22 mouse cellular contexts compared by ENCODE assay signal in the genomic region with DNA sequence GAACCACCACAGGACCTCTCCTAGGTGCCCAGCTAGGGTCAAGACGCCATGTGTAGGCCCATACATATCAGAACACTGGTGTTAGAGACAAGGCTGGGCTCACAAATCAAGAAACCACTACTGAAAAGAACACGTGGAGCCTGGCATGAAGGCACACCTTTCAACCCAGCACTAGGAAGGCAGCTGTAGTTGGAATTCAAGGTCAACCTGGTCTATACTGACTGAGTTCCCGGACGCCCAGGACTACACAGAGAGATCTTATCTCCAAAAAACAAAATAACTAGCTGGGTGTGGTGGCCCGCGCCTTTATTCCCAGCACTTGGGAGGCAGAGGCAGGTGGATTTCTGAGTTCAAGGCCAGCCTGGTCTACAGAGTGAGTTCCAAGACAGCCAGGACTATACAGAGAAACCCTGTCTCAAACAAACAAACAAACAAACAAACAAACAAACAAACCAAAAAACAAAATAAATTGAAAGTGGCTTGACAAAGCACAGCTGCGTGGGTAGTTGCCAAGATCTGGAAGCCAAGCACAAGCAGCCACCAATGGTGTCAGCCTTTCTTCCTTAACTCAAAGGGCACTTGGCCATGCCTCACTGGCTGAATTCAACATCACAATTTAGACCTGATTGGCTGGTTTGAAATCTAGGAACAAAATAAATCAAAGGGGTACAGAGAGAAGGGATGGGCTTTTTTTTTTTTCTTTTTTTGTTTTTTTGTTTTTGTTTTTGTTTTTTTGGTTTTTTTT. TPM values are rescaled to one million over a fixed set of nuclear protein-coding genes. Genes with fewer than 3 reads are reported as not detected.
DNase-seq lines count a peak whose midpoint lies in the region; ATAC-seq and TF ChIP-seq lines count a peak whose summit lies in the region.
"Had no signal": no experiment of that assay in that cellular context is flagged by ENCODE, and none has a peak within 500 bp of the region (broad histone marks: within the 10 kb centered on the region; RNA-seq: fewer than 3 reads in every experiment).

No protein-coding gene starts in this region.

- no peak for TF ChIP-seq CTCF in kidney, adult 2 months (conservative IDR thresholded peaks at IDR 0.05; ENCODE audit: insufficient read depth, insufficient read length, low read depth, low read length)
- no peak for TF ChIP-seq CTCF in ES-Bruce4 (IDR thresholded peaks at IDR 0.05; ENCODE audit: low read depth, low read length)

- H3K4me3 ChIP-seq in kidney, adult 2 months (ENCODE audit: insufficient read depth, low read depth, low read length), result no peak overlapping the region
- H3K4me3 ChIP-seq in ES-Bruce4 (ENCODE audit: low read depth, low read length), result no peak overlapping the region
- no peak overlapping the region for H3K4me3 ChIP-seq in stomach, embryonic 15.5 days (replicated peaks)
- H3K4me3 ChIP-seq: embryonic facial prominence, embryonic 15.5 days; hindbrain, embryonic 10.5 days; layer of hippocampus, adult 2 months had no signal

- peak overlapping the region; percentile 15; the same call in 1 of the 2 replicates for H3K9ac ChIP-seq in ES-Bruce4 (ENCODE audit: low read depth, poor library complexity, severe bottlenecking)
- no peak overlapping the region for H3K9ac ChIP-seq in stomach, embryonic 15.5 days
- H3K9ac ChIP-seq: embryonic facial prominence, embryonic 15.5 days had no signal

- H3K4me2 ChIP-seq in stomach, embryonic 15.5 days, result no peak overlapping the region
- H3K4me2 ChIP-seq: embryonic facial prominence, embryonic 15.5 days; midbrain, embryonic 11.5 days had no signal

- H3K36me3 ChIP-seq in kidney, adult 2 months (ENCODE audit: control insufficient read depth, insufficient read depth, low read length), result no peaks in the 10 kb centered on the region
- no peaks in the 10 kb centered on the region for H3K36me3 ChIP-seq in ES-Bruce4 (ENCODE audit: control insufficient read depth, insufficient read depth, low read length, poor library complexity, severe bottlenecking)
- no peaks in the 10 kb centered on the region for H3K36me3 ChIP-seq in stomach, embryonic 15.5 days
- H3K36me3 ChIP-seq: embryonic facial prominence, embryonic 15.5 days; hindbrain, embryonic 10.5 days had no signal

- peak; percentile 62 for DNase-seq in kidney, adult 2 months
- no peak for DNase-seq in kidney, adult 8-10 months
- peak; percentile 41 for DNase-seq in adipocyte (ENCODE audit: low spot score)
- DNase-seq in lung, adult 18-20 months, result no peak
- no peak for DNase-seq in urinary bladder, postnatal 14 days (ENCODE audit: low spot score)
- DNase-seq: adrenal gland, postnatal 14 days; cerebellum, postnatal 10 days; gastrocnemius, postnatal 25 days; right cerebral cortex, postnatal 14 days; thymus, postnatal 25 days had no signal

- no peak for ATAC-seq in stomach, embryonic 15.5 days (ENCODE audit: insufficient read depth, low FRiP score, low read depth)
- ATAC-seq: activated CD4-positive, CD25-positive, alpha-beta regulatory T cell, adult 4 months; forebrain, embryonic 16.5 days; hindbrain, postnatal 0 days; lung, postnatal 0 days had no signal

- H3K4me1 ChIP-seq in kidney, adult 2 months (ENCODE audit: control insufficient read depth, insufficient read depth, low read length), result peaks cover 2% of the 10 kb centered on the region; the same call in 1 of the 2 replicates
- peaks cover 3% of the 10 kb centered on the region for H3K4me1 ChIP-seq in ES-Bruce4 (ENCODE audit: control insufficient read depth, insufficient read depth, low read length)
- H3K4me1 ChIP-seq in stomach, embryonic 15.5 days, result peaks cover 25% of the 10 kb centered on the region

- no peaks in the 10 kb centered on the region for H3K9me3 ChIP-seq in ES-Bruce4 (replicated peaks; ENCODE audit: control insufficient read depth, insufficient read depth, low read length, poor library complexity, severe bottlenecking)
- H3K9me3 ChIP-seq in stomach, embryonic 15.5 days, result no peaks in the 10 kb centered on the region
- H3K9me3 ChIP-seq: embryonic facial prominence, embryonic 15.5 days; hindbrain, embryonic 10.5 days had no signal

- 76% methylated on average over 7 of the region's 7 CpGs for WGBS in kidney, adult 2 months
- WGBS in stomach, embryonic 15.5 days, result 88% methylated on average over 7 of the region's 7 CpGs

- H3K27me3 ChIP-seq in kidney, adult 2 months (replicated peaks; ENCODE audit: control insufficient read depth, insufficient read depth, low read length), result no peaks in the 10 kb centered on the region
- H3K27me3 ChIP-seq in ES-Bruce4 (ENCODE audit: control insufficient read depth, insufficient read depth, low read length, poor library complexity, severe bottlenecking), result no peaks in the 10 kb centered on the region
- H3K27me3 ChIP-seq in stomach, embryonic 15.5 days (replicated peaks), result no peaks in the 10 kb centered on the region
- H3K27me3 ChIP-seq: embryonic facial prominence, embryonic 15.5 days had no signal

- no peak for TF ChIP-seq EP300 in ES-Bruce4 (IDR thresholded peaks at IDR 0.05; ENCODE audit: insufficient read depth, low read depth, low read length)

- TF ChIP-seq POLR2A in kidney, adult 2 months (IDR thresholded peaks at IDR 0.05; ENCODE audit: low read depth, low read length), result no peak
- TF ChIP-seq POLR2A in ES-Bruce4 (IDR thresholded peaks at IDR 0.05; ENCODE audit: insufficient read depth, low read length), result no peak

- peak overlapping the region; percentile 75 for H3K27ac ChIP-seq in kidney, adult 2 months (ENCODE audit: insufficient read depth, low read depth, low read length)
- peak overlapping the region; percentile 94 for H3K27ac ChIP-seq in ES-Bruce4 (ENCODE audit: insufficient read depth, low read length)
- peak overlapping the region; percentile 21; the same call in 1 of the 2 replicates for H3K27ac ChIP-seq in stomach, embryonic 15.5 days
- H3K27ac ChIP-seq: embryonic facial prominence, embryonic 15.5 days; hindbrain, embryonic 10.5 days; hindbrain, postnatal 0 days; layer of hippocampus, adult 2 months had no signal

RNA-seq across cellular contexts. Expression of a gene that starts 12.1 kb away (rescaled TPM):
- polyA plus RNA-seq in kidney, adult 2 months (2012; rRNA removed), result 83.3 and 97.8 TPM in 2 replicates
- 141 and 145 TPM in 2 replicates for polyA plus RNA-seq in ES-Bruce4 (2011; ENCODE audit: insufficient read depth, insufficient read length, low read depth, missing spikeins)
- 45.6 and 47.5 TPM in 2 replicates for polyA plus RNA-seq in stomach, embryonic 15.5 days (2015; fragmentation: Nextera tagmentation; extraction: Ambion mirVana)

RNA-seq across cellular contexts. Expression of a gene that starts 19.4 kb away (rescaled TPM):
- 2,294 and 2,331 TPM in 2 replicates for polyA plus RNA-seq in kidney, adult 2 months (2012; rRNA removed)
- 1,612 and 1,632 TPM in 2 replicates for polyA plus RNA-seq in ES-Bruce4 (2011; ENCODE audit: insufficient read depth, insufficient read length, low read depth, missing spikeins)
- 516 and 531 TPM in 2 replicates for polyA plus RNA-seq in stomach, embryonic 15.5 days (2015; fragmentation: Nextera tagmentation; extraction: Ambion mirVana)

RNA-seq across cellular contexts. Expression of a gene that starts 35.5 kb away (rescaled TPM):
- polyA plus RNA-seq in kidney, adult 2 months (2012; rRNA removed), result 18.2 TPM in 2 replicates
- 13.2 and 14.5 TPM in 2 replicates for polyA plus RNA-seq in ES-Bruce4 (2011; ENCODE audit: insufficient read depth, insufficient read length, low read depth, missing spikeins)
- polyA plus RNA-seq in stomach, embryonic 15.5 days (2015; fragmentation: Nextera tagmentation; extraction: Ambion mirVana), result 14.5 and 15.2 TPM in 2 replicates

RNA-seq across cellular contexts. Expression of a gene that starts 51.9 kb away (rescaled TPM):
- 0.49 and 0.50 TPM in 2 replicates for polyA plus RNA-seq in kidney, adult 2 months (2012; rRNA removed)
- 1.7 and 1.8 TPM in 2 replicates for polyA plus RNA-seq in ES-Bruce4 (2011; ENCODE audit: insufficient read depth, insufficient read length, low read depth, missing spikeins)
- polyA plus RNA-seq in stomach, embryonic 15.5 days (2015; fragmentation: Nextera tagmentation; extraction: Ambion mirVana), result 3.1 and 3.4 TPM in 2 replicates
- polyA plus RNA-seq: activated CD4-positive, CD25-positive, alpha-beta regulatory T cell, adult 4 months; forebrain, embryonic 16.5 days; hindbrain, postnatal 0 days; midbrain, embryonic 11.5 days; neural tube, embryonic 11.5 days; testis, adult 2 months had no signal

Comparison
In these comparisons a context has a peak if more than half of its experiments do, and no peak if none do; other contexts are left out.
1. DNase-seq: peak in kidney, adult 2 months (single experiment) and adipocyte (single experiment); none in kidney, adult 8-10 months (0 of 2), lung, adult 18-20 months (0 of 2) and urinary bladder, postnatal 14 days (single experiment).
2. H3K27ac ChIP-seq: peak in every context shown above with its lines; median percentile 94 in ES-Bruce4; 75 in kidney, adult 2 months; 21 in stomach, embryonic 15.5 days.